In the genomic region with DNA sequence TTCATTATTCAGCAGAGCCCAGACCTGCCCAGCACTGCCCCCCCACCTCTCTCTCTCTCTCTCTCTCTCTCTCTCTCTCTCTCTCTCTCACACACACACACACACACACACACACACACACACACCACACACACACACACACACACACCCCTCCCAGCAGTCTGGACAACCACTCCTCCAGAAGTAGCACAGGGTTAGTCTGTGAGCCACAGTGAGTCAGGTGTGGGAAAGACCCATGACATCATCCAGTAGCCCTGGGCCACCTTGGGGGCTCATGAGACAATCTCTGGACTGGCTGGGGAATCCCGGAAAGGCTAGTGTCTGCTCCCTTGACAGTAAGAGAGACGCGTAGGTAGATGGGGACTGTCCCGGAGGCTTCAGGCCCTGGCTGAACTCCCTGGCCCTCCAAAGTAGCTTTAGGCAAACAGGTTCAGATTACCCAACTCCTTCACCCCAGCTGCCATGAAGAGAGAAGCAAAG, we compare ENCODE assay signal across 15 mouse cellular contexts.
DNase-seq lines count a peak whose midpoint lies in the region.
"Had no signal": no experiment of that assay in that cellular context is flagged by ENCODE, and none has a peak within 500 bp of the region (broad histone marks: within the 10 kb centered on the region; RNA-seq: fewer than 3 reads in every experiment).

No protein-coding gene starts in this region.

- DNase-seq in 3T3-L1 (ENCODE audit: low read depth, low spot score) (peak; percentile 77), NIH3T3 (ENCODE audit: low read depth) (peak; percentile 52), liver (no peak)
- peak; percentile 47 for DNase-seq in CD4-positive helper T cell, adult 2 months (ENCODE audit: low read depth, low spot score)
- peak; percentile 26 to 45 for DNase-seq in natural killer cell, adult 2 months (ENCODE audit: low spot score in 2 of 2)
- no peak for DNase-seq in ovary, postnatal 10 days (ENCODE audit: low spot score)
- DNase-seq in ovary, postnatal 14 days (ENCODE audit: low spot score): no peak
- DNase-seq: cerebellum, adult 2 months; cerebellum, postnatal 25 days; forebrain, postnatal 0 days; heart, postnatal 10 days; kidney, postnatal 14 days; liver, postnatal 0 days; lung, postnatal 36 days; thymus, postnatal 4 days had no signal

Comparison
In these comparisons a context has a peak if more than half of its experiments do, and no peak if none do; other contexts are left out.
1. DNase-seq: peak in 3T3-L1 (single experiment), CD4-positive helper T cell, adult 2 months (single experiment), NIH3T3 (single experiment) and natural killer cell, adult 2 months (2 of 2); none in ovary, postnatal 10 days (single experiment), liver (single experiment) and ovary, postnatal 14 days (single experiment).